In the genomic region with DNA sequence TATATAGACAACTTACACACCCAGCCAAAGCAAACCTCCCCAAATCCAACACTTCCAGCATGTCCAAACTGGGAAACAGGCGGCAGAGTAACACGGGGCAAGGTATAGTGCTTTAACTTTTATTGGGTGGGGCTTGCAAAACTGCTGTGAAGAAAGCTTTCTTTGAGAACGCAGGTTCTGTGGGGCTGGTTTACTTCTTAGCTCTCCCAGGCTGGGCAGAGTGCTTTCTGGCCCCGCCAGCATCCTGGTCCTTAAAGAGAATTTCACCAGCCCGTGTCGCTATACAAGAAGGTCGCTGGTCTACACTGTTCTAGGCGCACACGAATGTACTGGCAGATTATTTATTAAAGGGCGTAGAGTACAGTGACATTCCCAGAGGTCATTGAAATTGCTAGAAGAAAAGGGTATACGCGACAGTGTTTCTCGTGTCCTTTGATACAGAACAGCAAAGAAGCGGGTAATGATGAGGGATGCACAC, we compare ENCODE assay signal across 8 mouse cellular contexts.
DNase-seq lines count a peak whose midpoint lies in the region; ATAC-seq and TF ChIP-seq lines count a peak whose summit lies in the region.

No protein-coding gene starts in this region.

- 6% methylated on average over 14 of the region's 14 CpGs for WGBS in heart, postnatal 0 days
- 2% methylated on average over 14 of the region's 14 CpGs for WGBS in embryonic facial prominence, embryonic 10.5 days
- WGBS in hindbrain, postnatal 0 days = 2% methylated on average over 14 of the region's 14 CpGs
- WGBS in midbrain, postnatal 0 days = 4% methylated on average over 14 of the region's 14 CpGs

- 0 out of 2 replicates have a peak overlapping the region, but pooled peaks have one; percentile 27 for H3K4me2 ChIP-seq in heart, postnatal 0 days (ENCODE audit: low read depth, low read length)
- H3K4me2 ChIP-seq in hindbrain, postnatal 0 days (ENCODE audit: low read depth, low read length) = peak overlapping the region; percentile 89
- peak overlapping the region; percentile 79 for H3K4me2 ChIP-seq in midbrain, postnatal 0 days (ENCODE audit: low read depth, low read length, poor library complexity, severe bottlenecking)

- no peak for TF ChIP-seq EP300 in heart, postnatal 0 days (IDR thresholded peaks at IDR 0.05; ENCODE audit: low read depth)

- no peaks in the 10 kb centered on the region for H3K36me3 ChIP-seq in heart, postnatal 0 days (replicated peaks; ENCODE audit: control insufficient read depth, insufficient read depth, low read length)
- H3K36me3 ChIP-seq in embryonic facial prominence, embryonic 10.5 days (replicated peaks) = no peaks in the 10 kb centered on the region
- H3K36me3 ChIP-seq in hindbrain, postnatal 0 days (ENCODE audit: insufficient read depth, low read length) = no peaks in the 10 kb centered on the region
- H3K36me3 ChIP-seq in midbrain, postnatal 0 days (ENCODE audit: insufficient read depth, low read length) = no peaks in the 10 kb centered on the region

- H3K9me3 ChIP-seq in heart, postnatal 0 days (replicated peaks; ENCODE audit: control insufficient read depth, low read length) = no peaks in the 10 kb centered on the region
- H3K9me3 ChIP-seq in embryonic facial prominence, embryonic 10.5 days = no peaks in the 10 kb centered on the region
- no peaks in the 10 kb centered on the region for H3K9me3 ChIP-seq in hindbrain, postnatal 0 days (ENCODE audit: low read length)
- H3K9me3 ChIP-seq in midbrain, postnatal 0 days (ENCODE audit: low read length) = no peaks in the 10 kb centered on the region

- no peak overlapping the region for H3K27ac ChIP-seq in heart, postnatal 0 days (ENCODE audit: low read depth)
- H3K27ac ChIP-seq in embryonic facial prominence, embryonic 10.5 days (replicated peaks) = no peak overlapping the region
- H3K27ac ChIP-seq in hindbrain, postnatal 0 days = peak overlapping the region; percentile 99
- peak overlapping the region; percentile 77 for H3K27ac ChIP-seq in midbrain, postnatal 0 days (ENCODE audit: low read depth, low read length)

- H3K27me3 ChIP-seq in heart, postnatal 0 days (ENCODE audit: control insufficient read depth, insufficient read depth, low read length) = peaks cover 91% of the 10 kb centered on the region
- H3K27me3 ChIP-seq in embryonic facial prominence, embryonic 10.5 days (replicated peaks; ENCODE audit: low read depth, poor library complexity, severe bottlenecking) = peaks cover 100% of the 10 kb centered on the region
- H3K27me3 ChIP-seq in hindbrain, postnatal 0 days (ENCODE audit: insufficient read depth, low read length) = no peaks in the 10 kb centered on the region
- H3K27me3 ChIP-seq in midbrain, postnatal 0 days (ENCODE audit: insufficient read depth, low read length) = 0 out of 2 replicates have a peak, but pooled peaks cover 12% of the 10 kb centered on the region

- H3K4me1 ChIP-seq in heart, postnatal 0 days (ENCODE audit: control insufficient read depth, insufficient read depth) = no peaks in the 10 kb centered on the region
- H3K4me1 ChIP-seq in embryonic facial prominence, embryonic 10.5 days = peaks cover 8% of the 10 kb centered on the region
- H3K4me1 ChIP-seq in hindbrain, postnatal 0 days (ENCODE audit: insufficient read depth, low read length) = peaks cover 7% of the 10 kb centered on the region; the same call in 1 of the 2 replicates
- H3K4me1 ChIP-seq in midbrain, postnatal 0 days (ENCODE audit: insufficient read depth, low read length) = no peaks in the 10 kb centered on the region

- no peak overlapping the region for H3K9ac ChIP-seq in heart, postnatal 0 days (replicated peaks; ENCODE audit: low read depth, low read length)
- H3K9ac ChIP-seq in hindbrain, postnatal 0 days (replicated peaks; ENCODE audit: low read length) = peak overlapping the region; percentile 100
- H3K9ac ChIP-seq in midbrain, postnatal 0 days (replicated peaks; ENCODE audit: low read length, poor library complexity, severe bottlenecking) = peak overlapping the region; percentile 52

- no peak for TF ChIP-seq CTCF in heart, postnatal 0 days (IDR thresholded peaks at IDR 0.05; ENCODE audit: low read depth)
- TF ChIP-seq CTCF in hindbrain, postnatal 0 days (IDR thresholded peaks at IDR 0.05; ENCODE audit: low read depth) = no peak
- TF ChIP-seq CTCF in midbrain, postnatal 0 days (IDR thresholded peaks at IDR 0.05) = no peak

- peak; percentile 17; the same call in 1 of the 2 replicates for ATAC-seq in heart, postnatal 0 days (ENCODE audit: insufficient read depth, low read depth)
- ATAC-seq in hindbrain, postnatal 0 days = peak; percentile 42
- no peak for ATAC-seq in midbrain, postnatal 0 days (ENCODE audit: low FRiP score)
- no peak for ATAC-seq in monocyte, adult 5-6 weeks (replicated peaks; ENCODE audit: insufficient number of reproducible peaks, low FRiP score, low TSS enrichment, poor library complexity, severe bottlenecking)

- peak overlapping the region; percentile 28; the same call in 1 of the 2 replicates for H3K4me3 ChIP-seq in heart, postnatal 0 days (ENCODE audit: low read depth, low read length)
- peak overlapping the region; percentile 45 for H3K4me3 ChIP-seq in embryonic facial prominence, embryonic 10.5 days
- peak overlapping the region; percentile 79 for H3K4me3 ChIP-seq in hindbrain, postnatal 0 days (ENCODE audit: low read length)
- peak overlapping the region; percentile 37 for H3K4me3 ChIP-seq in midbrain, postnatal 0 days (ENCODE audit: low read depth, low read length)

- no peak for DNase-seq in heart, postnatal 0 days (ENCODE audit: low spot score)
- DNase-seq in heart, adult 11 months = no peak
- DNase-seq in embryonic facial prominence, embryonic 10.5 days (ENCODE audit: low spot score) = no peak
- no peak for DNase-seq in hindbrain, postnatal 0 days (ENCODE audit: low spot score)
- DNase-seq in midbrain, postnatal 0 days (ENCODE audit: low spot score) = no peak
- DNase-seq in cerebellum, adult 11-12 months = no peak
- DNase-seq in frontal cortex, postnatal 10 days (ENCODE audit: low spot score in 2 of 2) = no peak

Comparison
In these comparisons a context has a peak if more than half of its experiments do, and no peak if none do; other contexts are left out.
1. ATAC-seq: peak in heart, postnatal 0 days (single experiment) and hindbrain, postnatal 0 days (single experiment); none in midbrain, postnatal 0 days (single experiment) and monocyte, adult 5-6 weeks (single experiment).
2. H3K27ac ChIP-seq: peak in hindbrain, postnatal 0 days (single experiment) and midbrain, postnatal 0 days (single experiment); none in heart, postnatal 0 days (single experiment) and embryonic facial prominence, embryonic 10.5 days (single experiment).
3. H3K4me2 ChIP-seq: peak in every context shown above with its lines; median percentile 89 in hindbrain, postnatal 0 days; 79 in midbrain, postnatal 0 days; 27 in heart, postnatal 0 days.
4. H3K4me3 ChIP-seq: peak in every context shown above with its lines; median percentile 79 in hindbrain, postnatal 0 days; 45 in embryonic facial prominence, embryonic 10.5 days; 37 in midbrain, postnatal 0 days; 28 in heart, postnatal 0 days.